Mouse (Mus musculus) heart, embryonic 10.5 days (tissue): ENCODE results near the gene Nrgn. TPM values are rescaled to one million over a fixed set of nuclear protein-coding genes. Genes with fewer than 3 reads are reported as not detected.

ENCODE experiments used
- DNase-seq: peaks from one replicate; pipeline ENCODE4 v3.0.0-alpha.2; 2017; ENCODE audit warnings: low spot score
- H3K27ac ChIP-seq: fragments of 300-500 bp; sonication (generic); 2 replicates; pipeline ENCODE4 v1.5.1; 2016; ENCODE audit warnings: mild to moderate bottlenecking
- H3K27me3 ChIP-seq: fragments of 300-500 bp; sonication (generic); 2 replicates; pipeline ENCODE4 v1.6.1; 2016; ENCODE audit warnings: mild to moderate bottlenecking; ENCODE audit not compliant: poor library complexity, insufficient read depth, severe bottlenecking
- H3K36me3 ChIP-seq: fragments of 300-500 bp; sonication (generic); 2 replicates; pipeline ENCODE4 v1.6.1; 2016; ENCODE audit warnings: mild to moderate bottlenecking, moderate library complexity
- H3K4me1 ChIP-seq: fragments of 300-500 bp; sonication (generic); 2 replicates; pipeline ENCODE4 v1.6.1; 2016; ENCODE audit warnings: mild to moderate bottlenecking
- H3K4me3 ChIP-seq: fragments of 300-500 bp; sonication (generic); 2 replicates; pipeline ENCODE4 v1.5.1; 2016; ENCODE audit warnings: mild to moderate bottlenecking, moderate library complexity
- H3K9me3 ChIP-seq: fragments of 300-500 bp; sonication (generic); 2 replicates; pipeline ENCODE4 v1.6.1; 2016; ENCODE audit warnings: mild to moderate bottlenecking, moderate library complexity
- WGBS: fragments of 180-500 bp; shearing (Covaris S2); methylation state at CpG from one replicate; pipeline ENCODE4 v1.1.7; 2016; 5-methylcytosine and 5-hydroxymethylcytosine counted together
- polyA plus RNA-seq: library from polyadenylated mRNA; unstranded; fragments of >200 nt; fragmentation: Nextera tagmentation; extraction: Ambion mirVana; gene quantifications from 2 replicates; pipeline ENCODE4 v1.2.1, GENCODE M21; 2016

Nrgn gene
- 4.4 and 5.7 TPM in 2 replicates for polyA plus RNA-seq

DNA sequence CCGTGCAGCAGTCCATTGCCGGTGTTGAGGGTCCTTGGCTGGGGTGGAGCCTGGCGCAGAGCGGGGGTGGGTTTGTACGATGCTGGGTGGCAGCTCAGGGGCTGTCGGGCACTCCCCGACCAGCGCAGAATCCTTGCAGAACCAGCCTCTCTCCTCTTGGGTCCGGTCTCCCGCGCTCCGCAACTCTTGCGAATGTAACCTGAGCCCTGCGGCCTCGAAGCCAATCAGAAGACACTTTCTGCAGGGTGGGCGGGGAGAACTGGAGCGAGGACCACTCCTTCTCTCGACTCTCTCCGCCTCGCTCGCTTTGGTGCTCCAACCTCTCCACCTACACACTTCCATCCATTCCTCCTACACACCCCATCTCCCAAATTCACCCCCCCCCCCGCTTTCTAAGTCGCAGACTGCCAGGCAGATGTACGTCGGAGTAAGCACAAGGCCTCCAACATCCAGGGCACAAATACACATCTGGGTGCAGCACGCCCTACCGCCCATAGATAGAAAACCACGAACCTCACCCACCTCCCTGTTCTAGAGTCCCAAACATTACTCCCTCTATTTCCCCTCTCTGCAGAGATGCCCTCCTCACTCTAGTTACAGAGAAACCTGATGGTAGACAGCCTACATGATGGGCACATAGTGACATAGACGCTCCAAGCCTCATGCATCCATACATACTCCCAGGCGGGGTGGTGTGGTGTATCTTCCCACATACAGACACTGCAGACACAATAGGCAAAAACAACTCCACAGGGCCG, at the start of gene Nrgn:
TSS of gene Nrgn (minus strand) at position 369 of the 758 bp plus-strand sequence.
- no peaks in the 10 kb centered on the region for H3K9me3 ChIP-seq
- peak; percentile 94 for DNase-seq
- peak within 1 kb of the TSS; percentile 63 for H3K4me3 ChIP-seq
- H3K27ac ChIP-seq: no peak within 1 kb of the TSS
- peaks cover 82% of the 10 kb centered on the region for H3K27me3 ChIP-seq
- WGBS: 5% methylated on average over 31 of the region's 31 CpGs
- no peaks in the 10 kb centered on the region for H3K36me3 ChIP-seq
- peaks cover 34% of the 10 kb centered on the region for H3K4me1 ChIP-seq

DNA sequence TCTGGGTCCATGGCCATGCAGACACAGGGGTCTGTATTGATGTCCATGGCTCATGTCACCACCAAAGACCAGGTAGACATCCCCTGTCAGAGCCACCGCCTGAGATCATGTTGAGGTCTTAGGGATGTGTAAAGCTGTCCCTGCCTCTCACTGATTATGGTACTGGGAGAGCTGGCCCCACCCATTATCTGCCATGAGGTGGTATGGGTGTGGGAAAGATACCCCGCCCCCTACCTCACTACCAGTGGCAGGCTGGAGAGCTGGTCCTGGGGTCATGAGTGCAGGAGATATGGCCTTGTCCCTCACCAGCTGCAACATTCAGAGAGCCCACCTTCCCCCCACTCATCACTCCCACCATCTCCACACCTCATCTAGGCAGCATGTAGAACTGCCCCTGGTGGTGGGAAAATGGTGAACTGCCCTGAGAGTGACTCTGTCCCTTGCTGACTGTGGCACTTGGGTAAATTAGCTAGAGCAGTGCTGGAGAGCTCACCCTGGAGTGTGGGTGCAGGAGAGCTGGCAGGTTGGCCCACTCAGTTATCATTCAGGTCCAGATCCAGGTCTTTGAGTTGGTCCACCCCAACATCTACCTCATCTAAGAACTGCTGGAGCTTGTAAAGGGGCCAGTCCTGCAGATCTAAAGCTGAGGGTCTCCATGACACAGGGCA, 48.0 kb upstream of the Nrgn start:
- DNase-seq: no peak
- Histone ChIP-seq H3K27ac (no peak overlapping the region), H3K4me1 (no peaks in the 10 kb centered on the region), H3K4me3 (no peak overlapping the region), H3K36me3 (no peaks in the 10 kb centered on the region), H3K9me3 (no peaks in the 10 kb centered on the region), H3K27me3 (no peaks in the 10 kb centered on the region)
- WGBS: 81% methylated on average over 2 of the region's 2 CpGs

DNA sequence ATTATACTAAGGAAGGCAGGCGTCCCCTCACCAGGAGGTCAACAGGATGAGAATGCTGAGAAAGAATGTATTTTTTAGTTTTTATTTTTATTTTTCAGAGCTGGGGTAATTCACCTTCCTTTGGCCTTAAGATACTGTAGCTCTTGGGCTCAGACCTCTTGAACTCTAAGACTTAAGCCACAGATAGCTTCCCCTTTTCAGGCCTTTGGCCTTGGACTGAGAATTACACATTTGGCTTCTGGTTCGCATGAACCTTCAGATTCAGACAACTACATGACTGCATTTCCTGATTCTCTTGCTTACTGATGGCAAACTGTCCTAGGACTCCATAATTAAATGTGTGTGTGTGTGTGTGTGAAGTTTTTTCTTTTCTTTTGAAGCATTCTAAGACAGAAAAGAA, 45.9 kb upstream of the Nrgn start:
- H3K36me3 ChIP-seq: no peaks in the 10 kb centered on the region
- no peak overlapping the region for H3K4me3 ChIP-seq
- no peak for DNase-seq
- no peaks in the 10 kb centered on the region for H3K27me3 ChIP-seq
- no peak overlapping the region for H3K27ac ChIP-seq
- H3K9me3 ChIP-seq: no peaks in the 10 kb centered on the region
- H3K4me1 ChIP-seq: no peaks in the 10 kb centered on the region
- 90% methylated on average over 2 of the region's 2 CpGs for WGBS

DNA sequence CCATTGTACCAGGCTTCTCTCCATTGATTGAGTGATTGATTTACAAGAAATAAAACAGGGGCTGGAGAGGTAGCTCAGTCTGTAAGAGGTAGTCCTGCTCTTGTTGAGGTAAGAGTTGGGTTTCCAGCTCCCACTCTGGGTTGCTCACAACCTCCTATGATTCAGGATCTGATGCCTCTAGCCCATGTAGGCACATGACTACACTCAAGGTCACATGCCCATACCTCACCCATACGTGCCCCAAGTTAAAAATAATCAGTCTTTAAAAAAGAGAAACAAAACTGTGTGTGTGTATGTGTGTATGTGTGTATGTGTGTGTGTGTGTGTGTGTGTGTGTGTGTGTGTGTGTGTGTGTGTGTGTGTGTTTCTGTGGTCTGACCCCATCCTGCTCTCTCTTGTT, 42.9 kb upstream of the Nrgn start:
- H3K27ac ChIP-seq: no peak overlapping the region
- no peaks in the 10 kb centered on the region for H3K27me3 ChIP-seq
- no peak for DNase-seq
- H3K4me3 ChIP-seq: no peak overlapping the region
- WGBS: 81% methylated on average over 1 of the region's 1 CpGs
- H3K36me3 ChIP-seq: no peaks in the 10 kb centered on the region
- peaks cover 7% of the 10 kb centered on the region; the same call in 1 of the 2 replicates for H3K4me1 ChIP-seq
- no peaks in the 10 kb centered on the region for H3K9me3 ChIP-seq

DNA sequence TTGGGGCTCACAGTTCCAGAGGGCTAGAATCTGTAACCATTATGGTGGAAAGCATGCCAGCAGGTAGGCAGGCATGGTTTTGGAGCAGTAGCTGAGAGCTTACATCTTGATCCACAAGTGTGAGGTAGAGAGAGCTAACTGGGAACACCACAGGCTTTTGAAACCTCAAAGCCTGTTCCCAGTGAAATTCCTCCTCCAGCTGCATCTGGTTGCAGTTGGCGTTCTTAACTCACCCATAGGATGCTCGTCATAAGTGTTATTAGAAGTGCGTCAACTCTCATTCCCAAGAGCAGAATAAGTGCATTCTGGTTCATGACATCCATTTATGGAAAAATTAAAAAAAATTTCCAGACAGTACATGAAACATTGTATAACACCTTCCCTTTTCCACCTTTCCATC, 41.0 kb upstream of the Nrgn start:
- H3K4me3 ChIP-seq: no peak overlapping the region
- H3K9me3 ChIP-seq: no peaks in the 10 kb centered on the region
- WGBS: 85% methylated on average over 3 of the region's 3 CpGs
- H3K4me1 ChIP-seq: peaks cover 7% of the 10 kb centered on the region; the same call in 1 of the 2 replicates
- H3K36me3 ChIP-seq: no peaks in the 10 kb centered on the region
- DNase-seq: no peak
- H3K27me3 ChIP-seq: no peaks in the 10 kb centered on the region
- H3K27ac ChIP-seq: no peak overlapping the region

DNA sequence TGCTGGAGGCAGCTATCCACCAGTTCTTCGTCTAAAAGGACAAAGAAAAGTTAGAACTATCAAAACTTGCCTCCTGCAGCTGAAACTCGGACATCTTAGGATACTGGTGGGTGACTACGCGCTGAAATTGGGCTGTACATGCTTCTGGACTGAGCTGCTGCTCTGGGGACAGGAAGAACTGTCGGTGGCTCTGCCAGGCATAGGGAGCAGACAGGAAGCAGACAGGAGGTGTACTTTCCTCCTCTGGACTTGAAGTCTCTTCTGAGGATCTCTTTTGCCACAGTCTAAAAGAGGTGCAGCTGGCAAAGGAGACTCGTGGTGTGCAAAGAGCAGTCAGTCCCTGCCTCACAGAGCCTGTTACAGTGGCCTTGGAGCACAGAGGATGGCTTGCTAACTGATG, 39.9 kb upstream of the Nrgn start:
- Histone ChIP-seq H3K27ac (peak overlapping the region; percentile 10; the same call in 1 of the 2 replicates), H3K27me3 (no peaks in the 10 kb centered on the region), H3K4me3 (no peak overlapping the region), H3K4me1 (peaks cover 7% of the 10 kb centered on the region; the same call in 1 of the 2 replicates), H3K9me3 (peaks cover 3% of the 10 kb centered on the region; the same call in 1 of the 2 replicates), H3K36me3 (no peaks in the 10 kb centered on the region)
- DNase-seq: no peak
- WGBS: 55% methylated on average over 6 of the region's 6 CpGs

DNA sequence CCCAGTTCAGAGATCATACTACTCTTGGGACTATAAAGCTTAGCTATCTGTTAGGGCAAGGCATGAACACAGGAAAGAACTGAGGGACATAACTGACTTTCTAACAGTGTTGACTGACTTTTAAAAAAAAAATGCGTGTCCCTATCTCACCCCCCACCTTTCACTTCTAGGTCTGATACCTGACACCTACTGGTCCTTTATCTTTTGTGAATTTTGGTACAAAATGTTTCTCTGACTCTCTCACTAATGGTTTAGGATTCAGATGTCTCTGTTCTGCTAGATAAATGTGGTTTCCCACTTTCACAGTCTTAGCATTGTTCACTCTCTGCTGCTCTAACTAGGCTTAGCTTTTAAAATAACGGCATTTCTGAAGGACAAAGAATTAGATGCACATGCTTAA, 39.3 kb upstream of the Nrgn start:
- Histone ChIP-seq H3K36me3 (no peaks in the 10 kb centered on the region), H3K4me3 (no peak overlapping the region), H3K9me3 (peaks cover 3% of the 10 kb centered on the region; the same call in 1 of the 2 replicates), H3K27me3 (no peaks in the 10 kb centered on the region), H3K27ac (no peak overlapping the region), H3K4me1 (peaks cover 7% of the 10 kb centered on the region; the same call in 1 of the 2 replicates)
- 70% methylated on average over 2 of the region's 2 CpGs for WGBS
- DNase-seq: no peak

DNA sequence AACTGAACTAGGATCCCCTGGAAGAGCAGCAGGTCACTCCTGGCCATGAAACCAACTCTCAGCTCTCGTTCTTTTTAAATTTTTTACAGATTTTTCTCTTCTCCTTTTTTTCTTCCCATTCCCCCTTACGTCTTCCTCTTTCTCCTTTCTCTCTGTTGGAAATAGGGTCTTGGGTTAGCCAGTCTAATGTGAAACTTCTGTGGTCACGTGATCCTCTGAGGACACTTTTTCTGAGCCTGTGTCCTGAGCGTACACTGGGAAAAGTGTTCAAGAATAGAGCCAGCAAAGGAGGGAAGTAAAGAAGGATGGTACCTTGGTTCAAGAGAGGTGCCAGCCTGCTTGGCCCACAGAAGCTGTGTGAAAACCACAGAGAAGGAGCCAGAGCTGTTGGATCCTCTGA, 37.7 kb upstream of the Nrgn start:
- Histone ChIP-seq H3K4me3 (no peak overlapping the region), H3K9me3 (peaks cover 3% of the 10 kb centered on the region; the same call in 1 of the 2 replicates), H3K36me3 (no peaks in the 10 kb centered on the region), H3K4me1 (peaks cover 7% of the 10 kb centered on the region; the same call in 1 of the 2 replicates), H3K27ac (no peak overlapping the region), H3K27me3 (no peaks in the 10 kb centered on the region)
- no peak for DNase-seq
- 92% methylated on average over 4 of the region's 4 CpGs for WGBS

DNA sequence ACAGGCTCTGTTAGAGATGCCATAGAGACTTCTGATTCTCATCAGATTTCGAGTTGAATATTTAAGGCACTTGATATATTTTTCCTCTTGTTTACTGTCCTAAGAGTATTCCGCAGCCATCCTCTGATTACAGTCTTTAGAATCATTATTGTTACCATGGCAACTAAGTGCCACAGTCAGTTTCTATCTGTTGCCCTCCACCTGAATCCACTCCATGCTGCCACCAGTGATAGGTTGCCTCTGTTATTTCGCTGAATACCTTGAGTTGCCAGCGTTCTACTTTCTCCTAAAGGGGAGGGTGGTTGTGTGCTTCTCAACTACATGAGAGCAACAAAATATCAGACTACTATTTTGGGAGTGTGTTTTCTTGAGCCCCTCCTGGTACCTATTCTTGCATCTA, 34.0 kb upstream of the Nrgn start:
- H3K9me3 ChIP-seq: peaks cover 3% of the 10 kb centered on the region; the same call in 1 of the 2 replicates
- H3K4me3 ChIP-seq: no peak overlapping the region
- H3K36me3 ChIP-seq: no peaks in the 10 kb centered on the region
- WGBS: 75% methylated on average over 4 of the region's 4 CpGs
- no peak for DNase-seq
- no peaks in the 10 kb centered on the region for H3K4me1 ChIP-seq
- no peaks in the 10 kb centered on the region for H3K27me3 ChIP-seq
- no peak overlapping the region for H3K27ac ChIP-seq

DNA sequence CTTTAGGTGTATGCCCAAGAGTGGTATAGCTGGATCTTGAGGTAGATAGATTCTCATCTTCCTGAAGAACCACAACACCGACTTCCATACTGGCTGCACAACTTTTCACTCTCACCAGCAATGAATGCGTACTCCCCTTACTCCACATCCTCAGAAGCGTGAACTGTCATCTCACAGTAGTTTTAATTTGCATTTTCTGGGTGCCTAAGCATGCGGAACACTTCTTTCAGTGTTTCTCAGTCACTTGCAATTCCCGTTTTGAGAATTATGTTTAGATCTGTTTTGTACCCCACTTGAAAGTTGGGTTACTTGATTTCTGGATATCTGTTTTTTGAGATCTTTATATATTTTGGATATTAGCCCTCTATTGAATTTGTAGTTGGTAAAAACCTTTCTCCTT, 30.9 kb upstream of the Nrgn start:
- H3K36me3 ChIP-seq: no peaks in the 10 kb centered on the region
- no peaks in the 10 kb centered on the region for H3K27me3 ChIP-seq
- 81% methylated on average over 5 of the region's 5 CpGs for WGBS
- H3K4me3 ChIP-seq: no peak overlapping the region
- H3K27ac ChIP-seq: no peak overlapping the region
- no peak for DNase-seq
- H3K4me1 ChIP-seq: no peaks in the 10 kb centered on the region
- H3K9me3 ChIP-seq: peaks cover 3% of the 10 kb centered on the region; the same call in 1 of the 2 replicates

DNA sequence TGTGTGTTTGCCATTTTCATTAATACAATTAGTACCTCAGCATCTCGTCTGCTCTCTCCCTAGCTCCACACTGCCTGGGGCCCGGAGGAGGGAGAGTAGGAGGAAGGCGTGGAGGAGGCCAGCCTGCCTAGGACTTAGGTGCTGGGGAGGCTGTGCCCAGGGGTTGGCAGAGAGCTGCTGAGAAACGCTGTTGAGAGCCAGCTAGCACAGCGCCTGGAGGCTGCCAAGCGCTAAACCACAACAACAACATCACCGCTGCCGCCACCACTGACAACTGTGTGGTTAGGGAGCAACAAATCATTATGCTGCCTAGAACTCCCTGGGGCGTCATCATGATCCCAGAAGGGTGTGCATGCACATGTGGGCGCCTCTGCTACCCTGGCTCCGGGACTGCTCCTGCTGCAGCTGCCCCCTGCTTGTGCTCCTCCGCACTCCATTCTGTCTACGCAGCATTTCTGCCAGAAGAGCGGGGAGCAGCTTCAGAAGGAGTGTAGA, 23.8 kb upstream of the Nrgn start:
- peak overlapping the region; percentile 31; the same call in 1 of the 2 replicates for H3K4me3 ChIP-seq

DNA sequence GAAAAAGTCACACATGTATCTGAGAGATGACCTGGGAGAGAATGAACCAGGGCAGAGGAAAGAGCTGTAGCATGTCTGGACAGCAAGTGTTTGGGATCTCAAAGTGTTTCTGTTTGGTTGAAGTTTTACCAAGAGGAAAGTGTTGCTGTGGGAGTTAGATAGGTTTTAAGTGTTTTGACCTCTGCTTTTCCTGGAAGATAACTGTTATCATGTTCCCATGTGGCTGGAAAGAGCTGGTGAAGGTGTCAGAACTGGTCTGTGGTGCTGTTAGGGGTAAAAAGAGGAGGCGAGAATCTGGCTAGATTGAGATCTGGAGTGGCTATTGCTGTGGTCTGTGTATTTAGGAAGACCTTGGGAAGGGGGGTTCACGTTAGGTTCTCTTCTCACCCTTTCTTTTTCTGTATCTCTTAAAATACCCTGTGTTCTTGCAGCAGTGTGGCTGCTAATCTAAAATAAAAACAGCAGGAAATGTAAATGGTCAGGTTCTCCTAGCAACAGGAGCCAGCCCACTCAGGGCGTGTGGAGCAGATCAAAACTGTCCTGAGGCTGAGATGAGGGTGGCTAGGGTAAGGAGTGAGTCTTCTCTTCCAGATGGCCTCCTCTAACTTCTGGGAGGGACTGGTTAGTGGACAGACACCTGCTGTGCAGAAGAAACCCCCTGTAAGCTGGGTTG, 19.6 kb upstream of the Nrgn start:
- no peaks in the 10 kb centered on the region for H3K9me3 ChIP-seq
- no peak for DNase-seq
- peaks cover 42% of the 10 kb centered on the region for H3K4me1 ChIP-seq
- peaks cover 4% of the 10 kb centered on the region for H3K27me3 ChIP-seq
- H3K36me3 ChIP-seq: no peaks in the 10 kb centered on the region
- WGBS: 11% methylated on average over 3 of the region's 3 CpGs
- H3K4me3 ChIP-seq: no peak overlapping the region
- H3K27ac ChIP-seq: peak overlapping the region; percentile 62

More for the DNA sequence above, 23.8 kb upstream of the Nrgn start:
- no peaks in the 10 kb centered on the region for H3K36me3 ChIP-seq
- no peak overlapping the region for H3K27ac ChIP-seq
- H3K4me1 ChIP-seq: peaks cover 22% of the 10 kb centered on the region
- H3K9me3 ChIP-seq: no peaks in the 10 kb centered on the region
- no peak for DNase-seq
- H3K27me3 ChIP-seq: peaks cover 4% of the 10 kb centered on the region
- 28% methylated on average over 14 of the region's 14 CpGs for WGBS
